Mouse (Mus musculus) heart, postnatal 0 days (tissue): ENCODE measurements around the gene Nifk. TPM values are rescaled to one million over a fixed set of nuclear protein-coding genes. Genes with fewer than 3 reads are reported as not detected.

ENCODE experiments used
- ATAC-seq: fragments of 200-750 bp; cut with Nextera tagmentation; 2 replicates; pipeline ENCODE4 v1.8.0; 2017; ENCODE audit warnings: low read depth, moderate number of reproducible peaks, moderate library complexity; ENCODE audit not compliant: insufficient read depth
- DNase-seq: peaks from one replicate; pipeline ENCODE4 v3.0.0-alpha.2; 2016; ENCODE audit warnings: low spot score
- H3K27ac ChIP-seq: fragments of 300-500 bp; sonication (generic); 2 replicates; pipeline ENCODE4 v1.5.1; 2014; ENCODE audit warnings: low read depth, mild to moderate bottlenecking
- H3K27me3 ChIP-seq: fragments of 300-500 bp; sonication (generic); 2 replicates; pipeline ENCODE4 v1.6.1; 2014; ENCODE audit warnings: low read length, mixed read lengths; ENCODE audit not compliant: control insufficient read depth, insufficient read depth
- H3K36me3 ChIP-seq: fragments of 300-500 bp; sonication (generic); replicated peaks from 2 replicates; pipeline ENCODE4 v1.6.1; 2014; ENCODE audit warnings: low read length, mixed read lengths; ENCODE audit not compliant: control insufficient read depth, insufficient read depth
- H3K4me1 ChIP-seq: fragments of 300-500 bp; sonication (generic); 2 replicates; pipeline ENCODE4 v1.6.1; 2014; ENCODE audit warnings: antibody characterized with exemption; ENCODE audit not compliant: control insufficient read depth, insufficient read depth
- H3K4me2 ChIP-seq: fragments of 300-500 bp; sonication (generic); 2 replicates; pipeline ENCODE4 v1.6.1; 2014; ENCODE audit warnings: low read depth, mild to moderate bottlenecking, low read length, moderate library complexity
- H3K4me3 ChIP-seq: fragments of 300-500 bp; sonication (generic); 2 replicates; pipeline ENCODE4 v1.5.1; 2014; ENCODE audit warnings: low read depth, low read length
- H3K9ac ChIP-seq: fragments of 300-500 bp; sonication (generic); replicated peaks from 2 replicates; pipeline ENCODE4 v1.6.1; 2014; ENCODE audit warnings: low read depth, low read length, mixed read lengths
- H3K9me3 ChIP-seq: fragments of 300-500 bp; sonication (generic); replicated peaks from 2 replicates; pipeline ENCODE4 v1.6.1; 2016; ENCODE audit warnings: low read length; ENCODE audit not compliant: control insufficient read depth
- CTCF ChIP-seq: IDR thresholded peaks from 2 replicates; pipeline ENCODE4 v1.5.1; 2016; ENCODE audit warnings: antibody characterized with exemption, control low read depth, low read depth
- EP300 ChIP-seq: IDR thresholded peaks from 2 replicates; pipeline ENCODE4 v1.6.1; 2016; ENCODE audit warnings: antibody characterized with exemption, low read depth
- WGBS: fragments of 180-500 bp; shearing (Covaris S2); extraction: QIAGEN DNeasy Blood & Tissue Kit; methylation state at CpG from one replicate; pipeline ENCODE4 v1.1.7; 2014; 5-methylcytosine and 5-hydroxymethylcytosine counted together
- polyA plus RNA-seq: library from polyadenylated mRNA; unstranded; fragments of >200 nt; fragmentation: Nextera tagmentation; extraction: Ambion mirVana; gene quantifications from 2 replicates; pipeline ENCODE4 v1.2.1, GENCODE M21; 2015
- total RNA-seq: library from RNA; depleted of rRNA; stranded (reverse); fragments of >200 nt; gene quantifications from 2 replicates; pipeline ENCODE4 v1.2.3, GENCODE M21; 2014; ENCODE audit warnings: low replicate concordance

The Nifk gene
- total and polyA plus RNA-seq, 2 experiments from 2014 or later: 15.9 to 32.6 TPM

DNA sequence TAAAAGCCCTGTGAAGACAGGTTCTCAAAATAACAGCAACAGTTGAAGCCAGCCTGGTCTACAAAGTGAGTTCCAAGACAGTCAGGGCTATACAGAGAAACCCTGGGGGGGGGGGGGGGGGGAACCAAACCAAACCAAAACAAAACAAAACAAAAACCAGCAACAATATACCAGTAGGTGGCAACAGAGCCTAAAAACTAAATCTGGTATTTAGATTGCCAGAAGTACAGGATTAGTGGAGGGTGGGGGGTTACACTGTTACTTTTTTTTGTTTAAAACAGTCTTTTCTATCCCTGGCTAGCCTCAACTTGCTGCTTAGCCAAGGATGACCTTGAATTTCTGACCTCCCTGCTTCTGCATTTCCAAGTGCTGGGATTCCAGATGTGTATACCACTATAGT, 14.2 kb downstream of the Nifk start:
- H3K9ac ChIP-seq: no peak overlapping the region
- H3K27me3 ChIP-seq: no peaks in the 10 kb centered on the region
- no peak overlapping the region for H3K27ac ChIP-seq
- 0 out of 2 replicates have a peak, but pooled peaks cover 4% of the 10 kb centered on the region for H3K4me1 ChIP-seq
- ATAC-seq (no peak), DNase-seq (no peak)
- H3K4me3 ChIP-seq: no peak overlapping the region
- no peak for TF ChIP-seq EP300
- peak; percentile 51 for TF ChIP-seq CTCF
- H3K36me3 ChIP-seq: peaks cover 40% of the 10 kb centered on the region
- no peaks in the 10 kb centered on the region for H3K9me3 ChIP-seq
- H3K4me2 ChIP-seq: no peak overlapping the region

DNA sequence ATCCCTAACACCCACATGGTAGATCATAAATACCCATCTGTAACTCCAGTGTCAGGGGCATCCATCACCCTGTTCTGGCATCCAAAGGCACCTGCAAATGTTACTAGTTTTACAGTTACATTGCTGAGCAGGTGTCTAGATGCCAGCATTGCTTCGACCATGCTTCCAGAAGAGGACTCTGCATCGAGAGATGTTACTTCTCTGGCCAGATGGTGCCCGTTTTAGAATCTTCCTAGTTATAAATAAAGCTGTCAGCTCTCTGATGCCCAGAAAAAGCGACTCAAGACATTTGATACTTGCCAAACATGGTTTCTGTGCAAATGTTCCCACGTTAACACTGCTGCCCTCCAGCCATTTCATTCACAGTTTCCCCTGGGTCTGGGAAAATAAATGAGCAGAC, 16.3 kb downstream of the Nifk start:
- 37% methylated on average over 5 of the region's 5 CpGs for WGBS
- DNase-seq: no peak
- Histone ChIP-seq H3K27ac (no peak overlapping the region), H3K36me3 (peaks cover 20% of the 10 kb centered on the region), H3K4me2 (no peak overlapping the region), H3K4me1 (peaks cover 12% of the 10 kb centered on the region; the same call in 1 of the 2 replicates), H3K27me3 (no peaks in the 10 kb centered on the region), H3K4me3 (no peak overlapping the region), H3K9me3 (no peaks in the 10 kb centered on the region), H3K9ac (no peak overlapping the region)
- TF ChIP-seq CTCF (no peak), EP300 (no peak)
- ATAC-seq: no peak

DNA sequence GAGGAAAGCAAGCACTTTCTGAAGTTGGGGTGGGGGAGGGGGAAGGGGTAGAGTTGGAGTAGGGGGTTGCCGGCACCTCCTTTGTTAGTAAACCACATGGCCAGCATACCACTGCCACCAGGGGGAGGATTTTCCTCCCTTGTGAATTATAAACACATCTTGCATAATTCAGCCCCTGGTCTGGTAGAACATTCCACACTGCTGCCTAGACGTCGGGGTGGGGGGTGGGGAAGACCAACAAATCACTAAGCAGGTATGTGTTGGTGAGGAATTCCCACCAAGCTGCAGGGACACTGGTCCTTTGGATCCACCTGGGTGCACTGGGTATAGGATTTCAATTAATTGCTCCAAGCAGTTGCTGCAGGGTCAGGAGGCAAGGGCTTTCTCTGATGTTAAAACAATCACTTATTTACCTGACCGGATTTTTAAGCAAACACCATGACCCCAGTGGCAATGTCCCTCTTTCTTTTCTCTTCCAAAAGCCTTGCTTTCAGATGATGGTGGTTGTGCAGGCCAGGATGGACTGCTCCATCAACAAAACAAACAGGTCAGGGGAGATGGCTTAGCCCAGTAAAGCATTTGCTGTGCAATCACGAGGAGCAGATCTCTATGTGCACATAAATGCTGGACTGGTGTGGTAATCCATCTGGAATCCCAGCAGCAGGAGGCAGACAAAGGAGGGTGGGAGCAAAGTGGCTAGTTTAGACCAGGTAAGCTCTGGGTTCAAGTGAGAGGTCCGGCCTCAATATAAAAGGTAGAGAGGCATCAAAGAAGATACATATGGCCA, 22.2 kb downstream of the Nifk start:
- Histone ChIP-seq H3K27ac (no peak overlapping the region), H3K9me3 (no peaks in the 10 kb centered on the region), H3K36me3 (no peaks in the 10 kb centered on the region), H3K4me1 (peaks cover 10% of the 10 kb centered on the region; the same call in 1 of the 2 replicates), H3K9ac (no peak overlapping the region), H3K27me3 (no peaks in the 10 kb centered on the region), H3K4me2 (no peak overlapping the region), H3K4me3 (no peak overlapping the region)
- 37% methylated on average over 6 of the region's 6 CpGs for WGBS
- ATAC-seq (no peak), DNase-seq (no peak)
- TF ChIP-seq CTCF (no peak; the same call in 1 of the 2 replicates), EP300 (no peak)

DNA sequence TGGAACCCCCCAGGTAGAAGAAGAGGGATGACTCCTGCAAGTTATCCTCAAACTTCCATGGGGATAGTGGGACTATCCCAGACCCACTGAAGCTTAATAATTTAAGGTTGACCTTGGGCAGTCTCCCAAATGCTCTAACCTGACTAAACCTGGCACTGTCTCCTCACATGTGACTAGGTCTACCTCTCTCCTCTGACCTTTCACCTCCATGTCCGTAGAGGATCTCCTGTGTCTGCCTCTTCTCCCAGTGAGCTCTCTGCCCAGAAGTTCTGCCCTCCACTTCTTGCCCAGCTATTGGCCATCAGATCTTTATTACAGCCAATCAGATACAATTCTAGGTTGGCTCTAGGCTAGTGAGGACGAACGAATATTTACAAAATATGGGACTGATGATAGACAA, 28.3 kb downstream of the Nifk start:
- H3K9ac ChIP-seq: no peak overlapping the region
- H3K4me3 ChIP-seq: no peak overlapping the region
- no peak overlapping the region for H3K4me2 ChIP-seq
- TF ChIP-seq EP300 (no peak), CTCF (no peak)
- no peaks in the 10 kb centered on the region for H3K27me3 ChIP-seq
- WGBS: 83% methylated on average over 3 of the region's 3 CpGs
- no peak for DNase-seq
- no peaks in the 10 kb centered on the region for H3K9me3 ChIP-seq
- no peak for ATAC-seq
- no peaks in the 10 kb centered on the region for H3K4me1 ChIP-seq
- no peak overlapping the region for H3K27ac ChIP-seq
- no peaks in the 10 kb centered on the region for H3K36me3 ChIP-seq

DNA sequence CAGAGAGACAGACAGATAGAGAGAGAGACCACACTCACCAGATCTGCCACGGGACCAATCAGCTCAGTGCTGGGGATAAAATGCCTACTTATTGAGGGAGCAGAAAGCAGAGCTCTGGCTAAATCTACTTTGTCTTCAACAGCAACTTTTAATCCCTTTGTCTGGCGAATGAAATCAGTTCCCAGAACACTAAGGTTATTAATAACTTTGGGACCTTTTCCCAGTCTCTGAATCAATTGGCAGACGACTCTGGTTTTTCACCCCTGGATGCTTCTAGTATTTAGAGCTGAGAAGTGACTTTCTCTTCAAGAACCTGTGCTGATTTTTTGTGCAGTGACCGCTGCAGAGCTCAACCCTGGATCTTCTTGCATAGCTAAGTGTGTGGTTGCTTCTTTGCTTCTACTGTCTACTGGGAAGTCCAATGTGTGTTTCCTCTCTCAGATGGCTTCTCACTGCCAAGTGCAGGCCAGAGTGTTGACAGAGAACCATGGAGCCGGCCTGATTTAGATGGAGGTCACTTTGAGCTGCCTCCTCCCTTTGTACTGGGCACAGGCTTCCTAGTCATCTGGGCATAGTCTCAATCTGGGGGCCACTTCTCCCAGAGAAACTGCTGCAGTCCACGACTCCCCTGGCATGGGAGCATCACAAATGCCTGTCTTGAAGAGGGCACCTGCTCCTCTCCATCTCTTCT, 37.6 kb downstream of the Nifk start:
- ATAC-seq (peak; percentile 92), DNase-seq (peak; percentile 89)
- 24% methylated on average over 6 of the region's 6 CpGs for WGBS
- H3K4me2 ChIP-seq: peak overlapping the region; percentile 39
- H3K9me3 ChIP-seq: no peaks in the 10 kb centered on the region
- no peaks in the 10 kb centered on the region for H3K36me3 ChIP-seq
- TF ChIP-seq CTCF (no peak), EP300 (peak; percentile 52; the same call in 1 of the 2 replicates)
- peak overlapping the region; percentile 98 for H3K27ac ChIP-seq
- H3K27me3 ChIP-seq: no peaks in the 10 kb centered on the region
- H3K4me1 ChIP-seq: peaks cover 16% of the 10 kb centered on the region
- no peak overlapping the region; the same call in 1 of the 2 replicates for H3K4me3 ChIP-seq
- H3K9ac ChIP-seq: peak overlapping the region; percentile 26; the same call in 1 of the 2 replicates
